Mouse (Mus musculus) spleen, postnatal 4 days (tissue): Measurements from ENCODE around the gene Helz.
"Not testable (repeated sequence)": the region's sequence is repeated elsewhere in the genome, so short reads cannot be mapped to it uniquely, and the experiment has no call there.

ENCODE experiments used
- DNase-seq, 2 experiments: peaks; one replicate each; pipeline ENCODE4 v3.0.0; 2022; ENCODE audit warnings: low spot score in 2 of 2

Gene Helz

GRCm38 (mm10) chr11:107548204-107548975 lies 660 bp downstream of the Helz start:
- DNase-seq, result peak in 1 of 2 experiments; percentile 73

DNA sequence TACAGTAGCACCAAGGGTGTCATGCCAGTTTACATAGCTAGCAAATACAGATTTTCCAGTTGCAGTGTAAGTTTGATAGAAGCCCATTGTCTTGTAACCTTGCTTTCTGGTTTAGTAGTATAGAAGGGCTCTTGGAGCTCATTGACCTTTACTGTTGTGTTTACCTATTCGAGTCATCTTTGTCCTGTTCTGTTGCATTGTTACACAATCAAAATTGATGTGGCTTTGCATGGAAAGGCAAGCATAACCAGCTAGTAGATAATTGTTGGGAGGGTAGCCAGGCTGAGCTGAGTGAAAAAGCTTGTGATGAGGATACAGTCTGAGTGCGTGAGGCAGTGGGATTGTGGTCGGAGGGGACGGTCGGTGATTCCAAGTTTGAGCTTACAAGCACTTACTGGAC lies 12.1 kb downstream of the Helz start:
- DNase-seq, result no peak

GRCm38 (mm10) chr11:107567431-107567830 lies 19.7 kb downstream of the Helz start:
- DNase-seq, result no peak

- DNase-seq, result no peak
Measured at GRCm38 (mm10) chr11:107568466-107568995, 20.8 kb downstream of the Helz start.

GRCm38 (mm10) chr11:107570891-107571290 lies 23.2 kb downstream of the Helz start:
- DNase-seq, result not testable (repeated sequence)

GRCm38 (mm10) chr11:107571318-107571717 lies 23.6 kb downstream of the Helz start:
- DNase-seq, result no peak

GRCm38 (mm10) chr11:107572551-107572950 lies 24.8 kb downstream of the Helz start:
- DNase-seq, result no peak

DNA sequence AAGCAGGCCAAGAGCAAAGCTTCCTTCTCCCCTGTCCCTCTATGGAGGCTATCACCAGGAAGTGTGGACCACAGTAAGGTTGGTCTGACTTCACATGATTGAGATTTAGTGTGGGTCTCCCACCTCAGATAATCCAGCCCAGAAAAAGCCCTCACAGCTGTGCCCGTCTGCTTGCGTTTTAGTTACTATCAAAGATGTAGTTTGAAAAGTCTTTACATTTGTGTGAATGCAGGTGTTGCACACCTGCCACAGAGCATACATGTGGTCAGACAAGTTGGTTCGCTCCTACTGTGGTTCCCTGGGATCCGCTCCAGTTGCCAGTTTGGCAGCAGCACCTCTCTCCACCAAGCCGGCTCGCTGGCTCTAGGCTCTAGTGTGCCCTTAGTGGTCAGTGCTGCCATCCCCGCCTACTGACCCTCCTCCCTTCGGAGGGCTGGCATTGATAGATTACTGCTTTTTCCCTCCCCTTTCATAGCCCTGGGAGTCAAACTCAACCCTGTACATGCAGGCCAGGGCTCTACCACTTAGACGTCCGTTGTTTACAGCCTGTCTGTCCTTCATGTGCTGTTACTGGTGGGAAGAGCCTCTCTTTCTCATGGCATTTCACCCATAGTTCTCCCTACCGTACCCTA lies 25.4 kb downstream of the Helz start:
- no peak for DNase-seq

GRCm38 (mm10) chr11:107573847-107574246 lies 26.1 kb downstream of the Helz start:
- no peak for DNase-seq

DNA sequence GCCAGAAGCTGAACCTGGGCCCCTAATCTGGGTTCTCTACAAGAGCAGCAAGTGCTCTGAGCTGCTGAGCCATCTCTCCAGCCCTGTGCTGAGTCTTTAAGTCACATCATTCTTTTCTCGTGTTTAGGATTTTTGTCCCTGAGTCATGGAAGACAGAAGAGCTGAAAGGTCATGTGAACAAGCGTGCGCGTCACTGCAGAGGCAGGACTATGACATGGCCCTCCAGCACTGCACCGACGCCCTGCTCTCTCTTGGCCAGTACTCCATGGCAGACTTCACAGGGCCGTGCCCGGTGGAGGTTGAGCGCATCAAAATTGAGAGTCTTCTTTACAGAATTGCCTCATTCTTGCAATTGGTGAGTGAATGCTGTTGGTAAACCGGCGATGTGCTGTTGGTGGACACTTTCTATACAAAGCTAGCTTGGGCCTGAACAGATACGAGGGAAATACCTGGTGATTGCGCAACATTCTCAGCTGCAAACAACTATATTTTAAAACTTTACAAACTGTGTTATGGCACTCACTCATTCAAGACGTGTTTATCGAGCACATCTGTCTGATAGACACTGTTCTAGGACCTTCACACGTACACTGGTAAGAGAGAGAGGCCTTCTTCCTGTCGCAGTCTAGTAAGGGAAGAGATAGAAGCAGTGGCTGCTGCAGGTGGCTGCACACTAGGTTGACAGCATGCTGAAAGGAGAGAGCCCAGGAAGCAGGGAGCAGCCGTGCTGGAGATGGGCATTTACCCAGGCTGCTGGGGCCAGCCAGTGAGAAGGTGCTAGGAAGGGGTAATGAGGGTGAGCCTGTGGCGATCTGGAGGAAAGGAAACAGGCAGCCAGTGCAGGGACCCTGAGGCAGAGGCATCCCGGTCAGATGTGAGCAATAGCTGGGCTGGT lies 27.3 kb downstream of the Helz start:
- DNase-seq, result no peak

GRCm38 (mm10) chr11:107576186-107576585 lies 28.5 kb downstream of the Helz start:
- DNase-seq, result no peak

- DNase-seq, result no peak
Measured at GRCm38 (mm10) chr11:107577400-107577799, 29.7 kb downstream of the Helz start.

DNA sequence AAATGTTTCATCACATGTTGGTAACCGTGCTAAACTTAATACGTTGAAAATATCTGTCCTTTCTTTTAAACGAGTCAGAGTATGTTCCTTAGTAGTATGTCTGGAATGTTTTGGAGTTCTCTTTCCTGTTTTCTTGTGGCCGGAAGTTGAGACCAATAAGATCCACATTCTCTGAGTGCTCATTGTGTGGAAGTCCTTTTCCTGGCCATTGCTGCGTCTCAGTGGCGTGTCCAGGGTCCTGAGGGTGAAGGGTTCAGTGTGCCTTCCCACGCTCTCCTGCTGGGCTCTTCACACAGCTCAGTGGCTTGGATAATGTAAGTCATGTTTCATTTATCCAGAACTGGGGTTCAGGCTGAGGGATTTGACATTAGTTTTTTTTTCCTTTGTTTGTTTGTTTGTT lies 30.5 kb downstream of the Helz start:
- DNase-seq, result no peak

DNA sequence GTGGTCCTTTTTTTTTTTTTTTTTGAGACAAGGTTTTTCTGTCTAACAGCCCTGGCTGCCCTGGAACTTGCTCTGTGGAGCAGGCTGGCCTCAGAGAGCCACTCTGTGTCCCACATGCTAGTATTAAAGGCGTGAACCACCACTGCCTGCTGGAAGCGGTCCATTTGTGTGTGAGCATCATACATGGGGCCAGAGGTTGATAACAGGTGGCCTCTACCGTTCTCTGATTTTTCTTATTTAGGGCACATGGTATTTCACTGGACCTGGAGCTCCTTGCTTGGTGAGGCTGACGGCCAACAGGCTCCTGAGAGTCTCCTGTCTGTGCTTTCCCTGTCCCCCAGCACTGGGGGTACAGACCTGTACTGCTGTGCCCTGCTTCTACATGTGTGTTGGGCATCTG lies 33.1 kb downstream of the Helz start:
- no peak for DNase-seq

GRCm38 (mm10) chr11:107584660-107585451 lies 37.1 kb downstream of the Helz start:
- no peak for DNase-seq

DNA sequence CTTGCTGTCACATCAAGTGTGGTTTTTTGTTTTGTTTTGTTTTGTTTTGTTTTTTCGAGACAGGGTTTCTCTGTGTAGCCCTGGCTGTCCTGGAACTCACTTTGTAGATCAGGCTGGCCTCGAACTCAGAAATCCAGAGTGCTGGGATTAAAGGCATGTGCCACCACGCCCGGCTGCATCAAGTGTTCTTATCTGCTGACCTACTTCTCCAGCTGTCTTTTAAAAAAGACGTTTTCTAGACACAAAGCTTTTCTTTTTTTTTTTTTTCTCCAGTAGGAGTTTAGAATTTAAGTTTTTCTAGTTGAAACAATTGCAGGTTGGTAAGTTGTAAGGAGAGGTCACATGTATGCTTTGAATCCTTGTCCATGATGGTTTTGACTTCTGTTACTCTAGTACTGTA lies 38.4 kb downstream of the Helz start:
- not testable (repeated sequence) for DNase-seq

DNA sequence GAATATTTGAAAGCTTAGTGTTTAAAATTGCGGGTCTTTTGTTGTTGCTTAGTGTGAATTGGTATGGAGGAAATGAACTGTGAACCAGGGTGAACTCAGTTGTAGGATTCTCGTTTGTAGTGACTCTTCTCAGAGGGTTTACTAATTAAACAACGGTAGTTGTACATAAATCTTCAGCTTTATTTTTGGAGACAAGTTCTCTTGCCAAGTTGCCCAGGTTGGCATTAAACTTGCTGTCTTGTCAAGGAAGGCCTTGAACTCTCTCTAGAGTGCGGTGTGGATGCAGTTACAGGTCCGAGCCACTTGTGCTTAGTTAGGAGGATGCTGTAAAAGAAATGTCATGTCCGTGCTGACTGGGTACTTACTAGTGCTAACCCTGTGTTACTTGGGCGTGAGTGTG lies 39.4 kb downstream of the Helz start:
- DNase-seq, result no peak

DNA sequence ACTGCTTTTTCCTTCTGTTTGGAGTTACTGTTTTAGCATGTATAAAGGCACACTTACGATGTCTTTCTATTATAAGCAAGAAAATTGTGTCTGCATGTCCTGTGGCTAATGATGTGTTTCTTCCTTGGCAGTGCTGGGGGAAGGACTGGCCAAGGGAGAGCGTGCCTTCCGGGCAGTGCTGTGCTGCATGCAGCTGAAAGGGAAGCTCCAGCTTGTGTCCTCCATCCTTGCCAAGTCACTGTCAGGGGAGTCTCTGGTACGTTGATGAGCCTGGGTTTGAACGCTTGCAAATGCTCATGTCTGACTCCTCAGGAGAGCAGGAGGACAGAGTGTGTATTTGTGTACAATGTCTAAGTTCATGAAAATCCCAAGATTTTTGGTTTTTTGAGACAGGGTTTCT lies 44.8 kb downstream of the Helz start:
- no peak for DNase-seq

DNA sequence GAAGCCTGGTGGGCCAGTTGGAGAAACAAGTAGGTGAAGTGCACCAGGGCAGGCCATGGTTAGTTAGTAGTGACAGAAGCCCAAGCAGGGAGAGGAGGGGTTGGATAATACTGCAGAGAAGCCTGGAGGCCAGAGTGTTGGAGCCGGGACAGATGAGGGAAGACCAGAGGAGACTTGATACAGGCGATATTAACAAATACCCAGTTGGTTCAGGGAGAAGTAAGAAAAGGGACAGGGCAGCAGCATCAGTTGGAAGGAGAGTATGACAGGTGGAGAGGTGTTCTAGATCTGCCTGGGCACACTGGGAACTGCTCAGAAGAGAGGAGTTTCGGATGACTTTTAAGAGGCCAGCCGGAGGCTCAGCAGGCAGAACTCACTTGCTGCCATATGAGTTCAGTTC lies 49.7 kb downstream of the Helz start:
- no peak for DNase-seq

GRCm38 (mm10) chr11:107605694-107606093 lies 58.0 kb downstream of the Helz start:
- DNase-seq, result no peak

- no peak for DNase-seq
Measured at GRCm38 (mm10) chr11:107613906-107614305, 66.2 kb downstream of the Helz start.
